In genomic region chr9:72643651-72644417, GRCm38 (mm10) we compare ENCODE assay signal across 11 mouse cellular contexts. TPM values are rescaled to one million over a fixed set of nuclear protein-coding genes. Genes with fewer than 3 reads are reported as not detected.
A peak's percentile ranks its signal among the peaks of the same experiment; 100 is the strongest.
DNase-seq lines count a peak whose midpoint lies in the region; ATAC-seq and TF ChIP-seq lines count a peak whose summit lies in the region.
"Had no signal": no experiment of that assay in that cellular context is flagged by ENCODE, and none has a peak within 500 bp of the region (broad histone marks: within the 10 kb centered on the region; RNA-seq: fewer than 3 reads in every experiment).

No protein-coding gene starts in this region.

- no peak for TF ChIP-seq CTCF in E14TG2a.4 (conservative IDR thresholded peaks at IDR 0.05; ENCODE audit: low read length)

- WGBS in heart, embryonic 14.5 days: 82% methylated on average over 6 of the region's 6 CpGs
- WGBS in embryonic facial prominence, embryonic 13.5 days: 67% methylated on average over 6 of the region's 6 CpGs
- WGBS in limb, embryonic 14.5 days: 77% methylated on average over 6 of the region's 6 CpGs

- no peak for TF ChIP-seq POLR2A in limb, embryonic 14.5 days (IDR thresholded peaks at IDR 0.05; ENCODE audit: borderline replicate concordance, extremely low read depth, insufficient read depth, insufficient read length)

- no peaks in the 10 kb centered on the region for H3K36me3 ChIP-seq in heart, embryonic 14.5 days (ENCODE audit: control insufficient read depth, insufficient read depth, low read length)
- H3K36me3 ChIP-seq in E14TG2a.4 (ENCODE audit: insufficient read depth, low read length): no peaks in the 10 kb centered on the region
- no peaks in the 10 kb centered on the region for H3K36me3 ChIP-seq in embryonic facial prominence, embryonic 13.5 days
- no peaks in the 10 kb centered on the region for H3K36me3 ChIP-seq in limb, embryonic 14.5 days (ENCODE audit: control insufficient read depth, insufficient read depth, low read length)

- DNase-seq in heart, adult 18-20 months: no peak
- DNase-seq in limb, embryonic 14.5 days (ENCODE audit: low spot score): no peak
- DNase-seq in urinary bladder, postnatal 10 days (ENCODE audit: low spot score): no peak
- DNase-seq in frontal cortex, postnatal 25 days (ENCODE audit: low spot score in 2 of 2): no peak
- DNase-seq in thymus, postnatal 4 days: no peak
- DNase-seq: right cerebral cortex, postnatal 14 days; thymus, adult 2 months had no signal

- peaks cover 20 to 25% of the 10 kb centered on the region in 2 experiments for H3K4me1 ChIP-seq in heart, embryonic 14.5 days (ENCODE audit: control insufficient read depth in 2 of 2, insufficient read depth in 2 of 2, low read length in 2 of 2)
- peaks cover 49% of the 10 kb centered on the region for H3K4me1 ChIP-seq in E14TG2a.4 (replicated peaks; ENCODE audit: low read depth, low read length)
- peaks cover 46% of the 10 kb centered on the region for H3K4me1 ChIP-seq in embryonic facial prominence, embryonic 13.5 days
- peaks cover 48% of the 10 kb centered on the region for H3K4me1 ChIP-seq in limb, embryonic 14.5 days (ENCODE audit: control insufficient read depth, insufficient read depth, low read length)

- H3K9me3 ChIP-seq in heart, embryonic 14.5 days (ENCODE audit: control insufficient read depth, low read length): no peaks in the 10 kb centered on the region
- H3K9me3 ChIP-seq in E14TG2a.4 (ENCODE audit: low read length): no peaks in the 10 kb centered on the region
- H3K9me3 ChIP-seq in embryonic facial prominence, embryonic 13.5 days: no peaks in the 10 kb centered on the region
- no peaks in the 10 kb centered on the region for H3K9me3 ChIP-seq in limb, embryonic 14.5 days (ENCODE audit: control insufficient read depth, low read length)

- H3K9ac ChIP-seq in heart, embryonic 14.5 days (ENCODE audit: low read length): no peak overlapping the region
- no peak overlapping the region for H3K9ac ChIP-seq in embryonic facial prominence, embryonic 13.5 days
- no peak overlapping the region for H3K9ac ChIP-seq in limb, embryonic 14.5 days (ENCODE audit: low read depth, low read length, severe bottlenecking)

- H3K27ac ChIP-seq in heart, embryonic 14.5 days (replicated peaks in 1 of 2; ENCODE audit: control insufficient read depth in 1 of 2, insufficient read depth in 1 of 2, low read depth in 2 of 2, low read length in 2 of 2): peak overlapping the region; percentile 29 to 48; a peak in 1 of 4 replicates
- H3K27ac ChIP-seq in embryonic facial prominence, embryonic 13.5 days: peak overlapping the region; percentile 48
- H3K27ac ChIP-seq in limb, embryonic 14.5 days (replicated peaks; ENCODE audit: low read depth, low read length): peak overlapping the region; percentile 40

- H3K4me2 ChIP-seq in heart, embryonic 14.5 days (ENCODE audit: low read length): no peak overlapping the region
- H3K4me2 ChIP-seq in embryonic facial prominence, embryonic 13.5 days: no peak overlapping the region
- no peak overlapping the region for H3K4me2 ChIP-seq in limb, embryonic 14.5 days (replicated peaks; ENCODE audit: low read depth, low read length, severe bottlenecking)

- no peaks in the 10 kb centered on the region for H3K27me3 ChIP-seq in heart, embryonic 14.5 days (ENCODE audit: control insufficient read depth, insufficient read depth, low read length)
- peaks cover 8% of the 10 kb centered on the region for H3K27me3 ChIP-seq in E14TG2a.4 (ENCODE audit: insufficient read depth, low read length)
- no peaks in the 10 kb centered on the region for H3K27me3 ChIP-seq in embryonic facial prominence, embryonic 13.5 days
- H3K27me3 ChIP-seq in limb, embryonic 14.5 days (ENCODE audit: control insufficient read depth, insufficient read depth, low read length): no peaks in the 10 kb centered on the region

- no peak for ATAC-seq in heart, embryonic 14.5 days (ENCODE audit: insufficient number of reproducible peaks, insufficient read depth, low FRiP score, low read depth)
- ATAC-seq in embryonic facial prominence, embryonic 13.5 days (ENCODE audit: insufficient number of reproducible peaks, insufficient read depth, low FRiP score, low TSS enrichment, low read depth): no peak
- ATAC-seq in limb, embryonic 14.5 days (ENCODE audit: low FRiP score, low read depth): no peak

- no peak overlapping the region for H3K4me3 ChIP-seq in heart, embryonic 14.5 days (ENCODE audit: control insufficient read depth in 1 of 2, insufficient read depth in 1 of 2, low read depth in 1 of 2, low read length in 2 of 2)
- H3K4me3 ChIP-seq in E14TG2a.4 (replicated peaks; ENCODE audit: low read length): 0 out of 2 replicates have a peak overlapping the region, but pooled peaks have one; percentile 10
- H3K4me3 ChIP-seq in embryonic facial prominence, embryonic 13.5 days: no peak overlapping the region
- no peak overlapping the region for H3K4me3 ChIP-seq in limb, embryonic 14.5 days (replicated peaks; ENCODE audit: low read length)
- H3K4me3 ChIP-seq: megakaryocyte, embryonic 14.5 days had no signal

RNA-seq across cellular contexts. Expression of gene Nedd4, which starts 18.3 kb away (rescaled TPM):
- polyA plus RNA-seq in heart, embryonic 14.5 days (2014; fragmentation: Nextera tagmentation; extraction: Ambion mirVana): 612 and 625 TPM in 2 replicates
- 100 to 1,000 TPM; 343 to 345 TPM for total RNA-seq in heart, adult 18-20 months (2021)
- 659 and 711 TPM in 2 replicates for polyA plus RNA-seq in embryonic facial prominence, embryonic 13.5 days (2015; fragmentation: Nextera tagmentation; extraction: Ambion mirVana)
- polyA plus RNA-seq in limb, embryonic 14.5 days (2012; rRNA removed): 783 and 859 TPM in 2 replicates
- 684 and 772 TPM in 2 replicates for polyA plus RNA-seq in limb, embryonic 14.5 days (2014; fragmentation: Nextera tagmentation; extraction: Ambion mirVana)
